Mouse (Mus musculus) heart, embryonic 16.5 days (tissue): ENCODE results near the gene Ablim2. TPM values are rescaled to one million over a fixed set of nuclear protein-coding genes. Genes with fewer than 3 reads are reported as not detected.

ENCODE experiments used
- ATAC-seq: fragments of 200-750 bp; cut with Nextera tagmentation; replicated peaks from 2 replicates; pipeline ENCODE4 v1.8.0; 2017; ENCODE audit warnings: moderate number of reproducible peaks; ENCODE audit not compliant: insufficient read depth, low FRiP score; ENCODE audit errors: extremely low read depth
- H3K27ac ChIP-seq: fragments of 300-500 bp; sonication (generic); 2 replicates; pipeline ENCODE4 v1.5.1; 2014; ENCODE audit warnings: mild to moderate bottlenecking, low read length, control low read depth, moderate library complexity
- H3K27me3 ChIP-seq: fragments of 300-500 bp; sonication (generic); 2 replicates; pipeline ENCODE4 v1.6.1; 2014; ENCODE audit warnings: low read length, mixed read lengths; ENCODE audit not compliant: control insufficient read depth, insufficient read depth
- H3K36me3 ChIP-seq: fragments of 300-500 bp; sonication (generic); 2 replicates; pipeline ENCODE4 v1.6.1; 2014; ENCODE audit not compliant: control insufficient read depth, insufficient read depth
- H3K4me1 ChIP-seq: fragments of 300-500 bp; sonication (generic); 2 replicates; pipeline ENCODE4 v1.6.1; 2014; ENCODE audit warnings: low read length, mixed read lengths; ENCODE audit not compliant: control insufficient read depth, insufficient read depth
- H3K4me2 ChIP-seq: fragments of 300-500 bp; sonication (generic); 2 replicates; pipeline ENCODE4 v1.6.1; 2014; ENCODE audit warnings: low read depth, mild to moderate bottlenecking, control low read depth, low read length
- H3K4me3 ChIP-seq: fragments of 300-500 bp; sonication (generic); 2 replicates; pipeline ENCODE4 v1.5.1; 2014; ENCODE audit warnings: mild to moderate bottlenecking, control low read depth, low read length
- H3K9ac ChIP-seq: fragments of 300-500 bp; sonication (generic); 2 replicates; pipeline ENCODE4 v1.6.1; 2014; ENCODE audit warnings: low read length, control low read depth
- H3K9me3 ChIP-seq: fragments of 300-500 bp; sonication (generic); replicated peaks from 2 replicates; pipeline ENCODE4 v1.6.1; 2016; ENCODE audit warnings: low read length; ENCODE audit not compliant: control insufficient read depth
- WGBS: fragments of 180-500 bp; shearing (Covaris S2); extraction: QIAGEN DNeasy Blood & Tissue Kit; methylation state at CpG from one replicate; pipeline ENCODE4 v1.1.7; 2014; 5-methylcytosine and 5-hydroxymethylcytosine counted together
- polyA plus RNA-seq: library from polyadenylated mRNA; unstranded; fragments of >200 nt; fragmentation: Nextera tagmentation; extraction: Ambion mirVana; gene quantifications from 2 replicates; pipeline ENCODE4 v1.2.1, GENCODE M21; 2015

Gene Ablim2
- polyA plus RNA-seq, 1 experiment from 2014 or later = 7.3 TPM

DNA sequence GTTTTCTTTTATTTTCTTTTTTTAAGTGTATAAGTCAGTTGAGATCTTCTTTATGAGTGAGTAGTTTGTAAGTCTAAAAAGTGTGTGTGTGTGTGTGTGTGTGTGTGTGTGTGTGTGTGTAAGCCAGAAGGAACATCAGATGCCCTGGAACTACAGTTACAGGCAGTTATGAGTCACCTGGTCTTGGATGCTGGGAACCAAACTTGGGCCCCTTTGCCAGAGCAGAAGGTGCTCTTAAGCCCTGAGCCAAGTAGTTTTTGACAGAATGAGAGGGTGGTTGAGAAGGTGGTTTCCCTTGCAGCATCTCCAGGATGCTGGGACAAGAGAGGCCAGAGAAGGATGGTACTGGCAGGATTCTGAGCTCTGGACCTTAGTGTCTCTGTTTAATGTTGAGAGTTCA lies 162.9 kb downstream of the Ablim2 start:
- H3K27ac ChIP-seq = peak overlapping the region; percentile 100
- no peak for ATAC-seq
- H3K4me3 ChIP-seq = no peak overlapping the region
- peak overlapping the region; percentile 71 for H3K9ac ChIP-seq
- H3K27me3 ChIP-seq = no peaks in the 10 kb centered on the region
- H3K36me3 ChIP-seq = no peaks in the 10 kb centered on the region
- peaks cover 86% of the 10 kb centered on the region for H3K4me1 ChIP-seq
- H3K4me2 ChIP-seq = no peak overlapping the region
- H3K9me3 ChIP-seq = no peaks in the 10 kb centered on the region

- H3K9ac ChIP-seq = peak overlapping the region; percentile 71
- H3K4me2 ChIP-seq = peak overlapping the region; percentile 57
- peaks cover 87% of the 10 kb centered on the region for H3K4me1 ChIP-seq
- H3K36me3 ChIP-seq = no peaks in the 10 kb centered on the region
- no peaks in the 10 kb centered on the region for H3K9me3 ChIP-seq
- no peaks in the 10 kb centered on the region for H3K27me3 ChIP-seq
- H3K4me3 ChIP-seq = peak overlapping the region; percentile 21; the same call in 1 of the 2 replicates
- WGBS = 28% methylated on average over 6 of the region's 6 CpGs
- ATAC-seq = no peak
- H3K27ac ChIP-seq = peak overlapping the region; percentile 100
These were observed 163.5 kb downstream of the Ablim2 start for GRCm38 (mm10) chr5:35921141-35921540.

GRCm38 (mm10) chr5:35921595-35922254 lies 164.0 kb downstream of the Ablim2 start:
- H3K9me3 ChIP-seq = no peaks in the 10 kb centered on the region
- peak overlapping the region; percentile 100 for H3K27ac ChIP-seq
- peak overlapping the region; percentile 38 for H3K4me3 ChIP-seq
- peak; percentile 92 for ATAC-seq
- peak overlapping the region; percentile 57 for H3K4me2 ChIP-seq
- H3K36me3 ChIP-seq = no peaks in the 10 kb centered on the region
- peaks cover 91% of the 10 kb centered on the region for H3K4me1 ChIP-seq
- H3K9ac ChIP-seq = peak overlapping the region; percentile 71
- WGBS = 21% methylated on average over 10 of the region's 10 CpGs
- no peaks in the 10 kb centered on the region for H3K27me3 ChIP-seq

GRCm38 (mm10) chr5:35923448-35923847 lies 165.8 kb downstream of the Ablim2 start:
- 70% methylated on average over 6 of the region's 6 CpGs for WGBS
- Histone ChIP-seq H3K4me2 (no peak overlapping the region), H3K27ac (peak overlapping the region; percentile 100), H3K9me3 (no peaks in the 10 kb centered on the region), H3K4me3 (no peak overlapping the region), H3K36me3 (no peaks in the 10 kb centered on the region), H3K4me1 (peaks cover 88% of the 10 kb centered on the region), H3K9ac (no peak overlapping the region), H3K27me3 (no peaks in the 10 kb centered on the region)
- ATAC-seq = no peak

- H3K27me3 ChIP-seq = no peaks in the 10 kb centered on the region
- H3K9me3 ChIP-seq = no peaks in the 10 kb centered on the region
- peak overlapping the region; percentile 58 for H3K9ac ChIP-seq
- 57% methylated on average over 12 of the region's 12 CpGs for WGBS
- no peak overlapping the region for H3K4me2 ChIP-seq
- H3K36me3 ChIP-seq = no peaks in the 10 kb centered on the region
- peak overlapping the region; percentile 70 for H3K27ac ChIP-seq
- ATAC-seq = no peak
- H3K4me1 ChIP-seq = peaks cover 76% of the 10 kb centered on the region
- H3K4me3 ChIP-seq = no peak overlapping the region
These were observed 167.5 kb downstream of the Ablim2 start for GRCm38 (mm10) chr5:35925171-35925634.

DNA sequence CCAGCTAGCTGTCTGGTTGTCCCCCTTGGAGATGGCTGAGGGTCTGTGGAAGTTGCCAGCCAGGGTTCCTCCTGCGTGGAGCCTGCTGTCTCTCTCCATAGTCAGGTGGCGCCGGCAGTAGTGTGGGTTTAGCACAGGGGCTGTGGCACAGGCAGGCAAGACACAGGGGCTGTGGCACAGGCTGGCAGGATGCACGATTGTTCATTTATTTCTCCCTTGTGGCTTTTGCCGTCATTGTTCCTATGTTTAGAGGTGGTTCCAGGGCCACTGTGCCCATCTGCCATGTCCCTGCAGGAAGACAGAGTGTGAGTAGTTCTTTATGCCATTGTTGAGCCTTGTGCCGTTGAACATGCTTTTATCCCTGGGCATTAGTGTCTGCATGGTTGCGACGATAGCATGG lies 168.8 kb downstream of the Ablim2 start:
- 78% methylated on average over 8 of the region's 8 CpGs for WGBS
- H3K4me3 ChIP-seq = no peak overlapping the region
- no peak overlapping the region for H3K9ac ChIP-seq
- H3K4me1 ChIP-seq = peaks cover 72% of the 10 kb centered on the region
- no peaks in the 10 kb centered on the region for H3K9me3 ChIP-seq
- no peak overlapping the region for H3K27ac ChIP-seq
- no peaks in the 10 kb centered on the region for H3K27me3 ChIP-seq
- H3K36me3 ChIP-seq = no peaks in the 10 kb centered on the region
- H3K4me2 ChIP-seq = no peak overlapping the region
- ATAC-seq = no peak

GRCm38 (mm10) chr5:35931296-35931695 lies 173.6 kb downstream of the Ablim2 start:
- 38% methylated on average over 5 of the region's 5 CpGs for WGBS
- H3K27ac ChIP-seq = peak overlapping the region; percentile 36; the same call in 1 of the 2 replicates
- H3K9me3 ChIP-seq = no peaks in the 10 kb centered on the region
- H3K4me1 ChIP-seq = peaks cover 62% of the 10 kb centered on the region
- no peak overlapping the region for H3K4me2 ChIP-seq
- ATAC-seq = no peak
- no peak overlapping the region for H3K4me3 ChIP-seq
- no peaks in the 10 kb centered on the region for H3K27me3 ChIP-seq
- H3K36me3 ChIP-seq = peaks cover 5% of the 10 kb centered on the region
- no peak overlapping the region for H3K9ac ChIP-seq

DNA sequence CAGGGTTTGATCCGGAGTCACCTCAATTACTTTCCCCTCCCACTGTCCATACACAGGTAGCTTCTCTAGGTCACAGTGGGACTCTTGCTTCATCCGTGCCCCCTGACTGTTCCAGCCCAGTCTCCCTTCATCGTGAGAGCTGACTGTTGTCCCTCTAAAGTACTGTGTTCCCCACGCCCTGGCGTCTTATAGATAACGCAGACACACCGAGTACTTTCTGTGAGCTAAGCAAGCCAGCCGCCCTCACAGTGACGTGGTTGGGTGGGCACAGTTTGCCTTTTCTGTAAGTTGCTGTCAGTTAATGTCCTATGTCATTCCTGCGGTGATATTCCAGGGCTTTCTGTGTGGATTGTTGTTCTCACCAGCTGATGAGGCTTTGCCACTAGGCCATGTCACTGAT lies 175.4 kb downstream of the Ablim2 start:
- Histone ChIP-seq H3K4me1 (peaks cover 55% of the 10 kb centered on the region), H3K9ac (peak overlapping the region; percentile 20; the same call in 1 of the 2 replicates), H3K27ac (no peak overlapping the region; the same call in 1 of the 2 replicates), H3K9me3 (no peaks in the 10 kb centered on the region), H3K36me3 (peaks cover 6% of the 10 kb centered on the region), H3K27me3 (no peaks in the 10 kb centered on the region), H3K4me3 (no peak overlapping the region), H3K4me2 (no peak overlapping the region)
- ATAC-seq = no peak
- 51% methylated on average over 10 of the region's 10 CpGs for WGBS
